9 mouse cellular contexts compared by ENCODE assay signal in genomic region chr2:93303260-93303584, GRCm38 (mm10). TPM values are rescaled to one million over a fixed set of nuclear protein-coding genes. Genes with fewer than 3 reads are reported as not detected.
DNase-seq lines count a peak whose midpoint lies in the region; ATAC-seq lines count a peak whose summit lies in the region.
"Had no signal": no experiment of that assay in that cellular context is flagged by ENCODE, and none has a peak within 500 bp of the region (broad histone marks: within the 10 kb centered on the region; RNA-seq: fewer than 3 reads in every experiment).

No protein-coding gene starts in this region.

- no peak for DNase-seq in heart, postnatal 25 days (ENCODE audit: low spot score)
- no peak for DNase-seq in embryonic facial prominence, embryonic 11.5 days (ENCODE audit: low spot score)
- no peak for DNase-seq in gastrocnemius, postnatal 14 days
- no peak for DNase-seq in natural killer cell, adult 2 months (ENCODE audit: low spot score in 2 of 2)

- H3K9me3 ChIP-seq in heart, embryonic 16.5 days (replicated peaks; ENCODE audit: control insufficient read depth, low read length): no peaks in the 10 kb centered on the region
- H3K9me3 ChIP-seq in embryonic facial prominence, embryonic 11.5 days (replicated peaks; ENCODE audit: control insufficient read depth, low read length): no peaks in the 10 kb centered on the region
- no peaks in the 10 kb centered on the region for H3K9me3 ChIP-seq in forebrain, embryonic 16.5 days (ENCODE audit: control insufficient read depth, low read length)
- no peaks in the 10 kb centered on the region for H3K9me3 ChIP-seq in midbrain, embryonic 13.5 days

- H3K27me3 ChIP-seq in heart, embryonic 16.5 days (ENCODE audit: control insufficient read depth, insufficient read depth, low read length): no peaks in the 10 kb centered on the region
- H3K27me3 ChIP-seq in embryonic facial prominence, embryonic 11.5 days (ENCODE audit: control insufficient read depth, insufficient read depth, low read length): no peaks in the 10 kb centered on the region
- no peaks in the 10 kb centered on the region for H3K27me3 ChIP-seq in forebrain, embryonic 16.5 days (replicated peaks; ENCODE audit: control insufficient read depth, insufficient read depth, low read length)
- no peaks in the 10 kb centered on the region for H3K27me3 ChIP-seq in midbrain, embryonic 13.5 days

- H3K27ac ChIP-seq in heart, embryonic 16.5 days (ENCODE audit: low read length): peak overlapping the region; percentile 80
- peak overlapping the region; percentile 21; the same call in 1 of the 2 replicates for H3K27ac ChIP-seq in embryonic facial prominence, embryonic 11.5 days (replicated peaks; ENCODE audit: low read depth, low read length)
- peak overlapping the region; percentile 48 for H3K27ac ChIP-seq in forebrain, embryonic 16.5 days (ENCODE audit: low read length)
- peak overlapping the region; percentile 78 for H3K27ac ChIP-seq in midbrain, embryonic 13.5 days

- H3K4me2 ChIP-seq in heart, embryonic 16.5 days (ENCODE audit: low read depth, low read length): no peak overlapping the region
- H3K4me2 ChIP-seq in embryonic facial prominence, embryonic 11.5 days (ENCODE audit: low read depth, low read length): no peak overlapping the region
- H3K4me2 ChIP-seq in forebrain, embryonic 16.5 days (ENCODE audit: low read length): no peak overlapping the region
- no peak overlapping the region for H3K4me2 ChIP-seq in midbrain, embryonic 13.5 days (replicated peaks)

- H3K4me3 ChIP-seq in heart, embryonic 16.5 days (ENCODE audit: low read length): no peak overlapping the region
- H3K4me3 ChIP-seq in embryonic facial prominence, embryonic 11.5 days (ENCODE audit: low read depth, low read length): no peak overlapping the region
- H3K4me3 ChIP-seq in forebrain, embryonic 16.5 days (replicated peaks; ENCODE audit: low read length): no peak overlapping the region
- H3K4me3 ChIP-seq in midbrain, embryonic 13.5 days (replicated peaks): no peak overlapping the region

- ATAC-seq in heart, embryonic 16.5 days (replicated peaks; ENCODE audit: extremely low read depth, insufficient read depth, low FRiP score): no peak
- peak; percentile 70; the same call in 1 of the 2 replicates for ATAC-seq in embryonic facial prominence, embryonic 11.5 days (replicated peaks; ENCODE audit: insufficient number of reproducible peaks, low FRiP score, low TSS enrichment, low read depth)
- peak; percentile 36; the same call in 1 of the 2 replicates for ATAC-seq in forebrain, embryonic 16.5 days
- ATAC-seq in midbrain, embryonic 13.5 days: peak; percentile 48
- no peak for ATAC-seq in monocyte, adult 5-6 weeks (replicated peaks; ENCODE audit: insufficient number of reproducible peaks, low FRiP score, low TSS enrichment, poor library complexity, severe bottlenecking)
- ATAC-seq: inflammation-experienced regulatory T-cells, adult 6 months had no signal

- intact Hi-C loops in heart, postnatal 25 days (cut with DNase I): no loop called here
- intact Hi-C loops in gastrocnemius, postnatal 14 days (cut with DNase I; ENCODE audit: low total_unique reads): no loop called here

- WGBS in heart, embryonic 16.5 days: 46% methylated on average over 5 of the region's 5 CpGs
- 42% methylated on average over 5 of the region's 5 CpGs for WGBS in embryonic facial prominence, embryonic 11.5 days
- WGBS in forebrain, embryonic 16.5 days: 17% methylated on average over 5 of the region's 5 CpGs
- WGBS in midbrain, embryonic 13.5 days: 16% methylated on average over 5 of the region's 5 CpGs

- no peak overlapping the region for H3K9ac ChIP-seq in heart, embryonic 16.5 days (ENCODE audit: low read length)
- peak overlapping the region; percentile 15; the same call in 1 of the 2 replicates for H3K9ac ChIP-seq in embryonic facial prominence, embryonic 11.5 days (replicated peaks; ENCODE audit: low read length)
- peak overlapping the region; percentile 14; the same call in 1 of the 2 replicates for H3K9ac ChIP-seq in forebrain, embryonic 16.5 days (replicated peaks; ENCODE audit: low read depth, low read length)
- no peak overlapping the region for H3K9ac ChIP-seq in midbrain, embryonic 13.5 days (replicated peaks)

- no peaks in the 10 kb centered on the region for H3K36me3 ChIP-seq in heart, embryonic 16.5 days (ENCODE audit: control insufficient read depth, insufficient read depth)
- H3K36me3 ChIP-seq in embryonic facial prominence, embryonic 11.5 days (replicated peaks; ENCODE audit: control insufficient read depth, insufficient read depth, low read depth, low read length): no peaks in the 10 kb centered on the region
- no peaks in the 10 kb centered on the region for H3K36me3 ChIP-seq in forebrain, embryonic 16.5 days (ENCODE audit: control insufficient read depth, insufficient read depth)
- H3K36me3 ChIP-seq in midbrain, embryonic 13.5 days: no peaks in the 10 kb centered on the region; the same call in 1 of the 2 replicates

- H3K4me1 ChIP-seq in heart, embryonic 16.5 days (ENCODE audit: control insufficient read depth, insufficient read depth, low read length): peaks cover 22% of the 10 kb centered on the region
- no peaks in the 10 kb centered on the region; the same call in 1 of the 2 replicates for H3K4me1 ChIP-seq in embryonic facial prominence, embryonic 11.5 days (ENCODE audit: control insufficient read depth, insufficient read depth, low read length)
- peaks cover 17% of the 10 kb centered on the region for H3K4me1 ChIP-seq in forebrain, embryonic 16.5 days (replicated peaks; ENCODE audit: control insufficient read depth, insufficient read depth, low read length)
- H3K4me1 ChIP-seq in midbrain, embryonic 13.5 days (replicated peaks): peaks cover 43% of the 10 kb centered on the region

RNA-seq across cellular contexts. Expression of gene Tspan18, which starts 31.1 kb away (rescaled TPM):
- polyA plus RNA-seq in heart, embryonic 16.5 days (2015; fragmentation: Nextera tagmentation; extraction: Ambion mirVana): 28.5 and 33.9 TPM in 2 replicates
- 10 to 100 TPM; 15.6 to 18.9 TPM for total RNA-seq in heart, postnatal 25 days (2021)
- polyA plus RNA-seq in embryonic facial prominence, embryonic 11.5 days (2014; fragmentation: Nextera tagmentation; extraction: Ambion mirVana): 21.6 and 26.2 TPM in 2 replicates
- polyA plus RNA-seq in forebrain, embryonic 16.5 days (2015; fragmentation: Nextera tagmentation; extraction: Ambion mirVana): 14.8 and 17.0 TPM in 2 replicates
- polyA plus RNA-seq in midbrain, embryonic 13.5 days (2015; fragmentation: Nextera tagmentation; extraction: Ambion mirVana): 24.9 and 31.2 TPM in 2 replicates
- 10 to 100 TPM in 1 of 2 experiments, 1 to 10 TPM in 1; 9.7 to 11.4 TPM for total RNA-seq in gastrocnemius, postnatal 14 days (2021)
- total RNA-seq in monocyte, adult 5-6 weeks (2017): not detected in 3 replicates
- polyA plus RNA-seq: inflammation-experienced regulatory T-cells, adult 6 months had no signal

Comparison
In these comparisons a context has a peak if more than half of its experiments do, and no peak if none do; other contexts are left out.
1. ATAC-seq: peak in embryonic facial prominence, embryonic 11.5 days (single experiment), forebrain, embryonic 16.5 days (single experiment) and midbrain, embryonic 13.5 days (single experiment); none in heart, embryonic 16.5 days (single experiment) and monocyte, adult 5-6 weeks (single experiment).
2. H3K27ac ChIP-seq: peak in every context shown above with its lines; median percentile 80 in heart, embryonic 16.5 days; 78 in midbrain, embryonic 13.5 days; 48 in forebrain, embryonic 16.5 days; 21 in embryonic facial prominence, embryonic 11.5 days.
3. H3K9ac ChIP-seq: peak in embryonic facial prominence, embryonic 11.5 days (single experiment) and forebrain, embryonic 16.5 days (single experiment); none in heart, embryonic 16.5 days (single experiment) and midbrain, embryonic 13.5 days (single experiment).